Mouse (Mus musculus): Measurements from ENCODE around the gene Lrp8. TPM values are rescaled to one million over a fixed set of nuclear protein-coding genes. Genes with fewer than 3 reads are reported as not detected.

Lrp8 gene
- total RNA-seq (2014; rRNA removed) (0.09 and 0.27 TPM in 2 replicates), polyA plus RNA-seq (2012; rRNA removed) (0.09 and 0.11 TPM in 2 replicates)

- H3K4me1 ChIP-seq (ENCODE audit: control insufficient read depth, insufficient read depth, low read length): peaks cover 5% of the 10 kb centered on the region; the same call in 1 of the 2 replicates
- H3K4me3 ChIP-seq (ENCODE audit: insufficient read depth, low read depth, low read length): peak within 1 kb of the TSS; percentile 52
- H3K79me2 ChIP-seq (ENCODE audit: control insufficient read depth, insufficient read depth, low read length): no peaks in the 10 kb centered on the region
- no peak within 1 kb of the TSS for H3K27ac ChIP-seq (replicated peaks; ENCODE audit: insufficient read depth, low read depth, low read length)
- H3K9ac ChIP-seq (ENCODE audit: low read depth, low read length): peak within 1 kb of the TSS; percentile 33; the same call in 1 of the 2 replicates
- 11% methylated on average over 33 of the region's 44 CpGs for WGBS
- no peaks in the 10 kb centered on the region for H3K36me3 ChIP-seq (ENCODE audit: control insufficient read depth, insufficient read depth, low read length)
- DNase-seq (ENCODE audit: extremely low read depth, low read depth, low spot score): no peak
- TF ChIP-seq POLR2A (IDR thresholded peaks at IDR 0.05; ENCODE audit: extremely low read depth, insufficient read depth, low read length) (no peak), CTCF (IDR thresholded peaks at IDR 0.05; ENCODE audit: low read depth, low read length) (no peak)
- peaks cover 18% of the 10 kb centered on the region for H3K27me3 ChIP-seq (ENCODE audit: control insufficient read depth, insufficient read depth, low read length)
These were observed at the start of gene Lrp8 for GRCm38 (mm10) chr4:107802185-107802449. Lrp8 (plus strand) TSS chr4:107802261.

- H3K27ac ChIP-seq (replicated peaks; ENCODE audit: insufficient read depth, low read depth, low read length): no peak overlapping the region
- 40% methylated on average over 10 of the region's 10 CpGs for WGBS
- H3K4me3 ChIP-seq (ENCODE audit: insufficient read depth, low read depth, low read length): no peak overlapping the region
- H3K79me2 ChIP-seq (ENCODE audit: control insufficient read depth, insufficient read depth, low read length): no peaks in the 10 kb centered on the region
- TF ChIP-seq POLR2A (IDR thresholded peaks at IDR 0.05; ENCODE audit: extremely low read depth, insufficient read depth, low read length): no peak
- no peak for TF ChIP-seq CTCF (IDR thresholded peaks at IDR 0.05; ENCODE audit: low read depth, low read length)
- no peaks in the 10 kb centered on the region for H3K36me3 ChIP-seq (ENCODE audit: control insufficient read depth, insufficient read depth, low read length)
- no peak overlapping the region for H3K9ac ChIP-seq (ENCODE audit: low read depth, low read length)
- no peak for DNase-seq (ENCODE audit: extremely low read depth, low read depth, low spot score)
- no peaks in the 10 kb centered on the region for H3K27me3 ChIP-seq (ENCODE audit: control insufficient read depth, insufficient read depth, low read length)
- H3K4me1 ChIP-seq (ENCODE audit: control insufficient read depth, insufficient read depth, low read length): no peaks in the 10 kb centered on the region
These were observed 45.8 kb upstream of the Lrp8 start for GRCm38 (mm10) chr4:107756222-107756621.

GRCm38 (mm10) chr4:107757487-107758470, 44.3 kb upstream of the Lrp8 start:
- no peaks in the 10 kb centered on the region for H3K36me3 ChIP-seq (ENCODE audit: control insufficient read depth, insufficient read depth, low read length)
- H3K27me3 ChIP-seq (ENCODE audit: control insufficient read depth, insufficient read depth, low read length): no peaks in the 10 kb centered on the region
- H3K79me2 ChIP-seq (ENCODE audit: control insufficient read depth, insufficient read depth, low read length): no peaks in the 10 kb centered on the region
- no peak overlapping the region for H3K9ac ChIP-seq (ENCODE audit: low read depth, low read length)
- no peaks in the 10 kb centered on the region for H3K4me1 ChIP-seq (ENCODE audit: control insufficient read depth, insufficient read depth, low read length)
- TF ChIP-seq POLR2A (IDR thresholded peaks at IDR 0.05; ENCODE audit: extremely low read depth, insufficient read depth, low read length) (no peak), CTCF (IDR thresholded peaks at IDR 0.05; ENCODE audit: low read depth, low read length) (no peak)
- no peak overlapping the region for H3K4me3 ChIP-seq (ENCODE audit: insufficient read depth, low read depth, low read length)
- no peak for DNase-seq (ENCODE audit: extremely low read depth, low read depth, low spot score)
- WGBS: 80% methylated on average over 15 of the region's 15 CpGs
- H3K27ac ChIP-seq (replicated peaks; ENCODE audit: insufficient read depth, low read depth, low read length): no peak overlapping the region

- DNase-seq (ENCODE audit: extremely low read depth, low read depth, low spot score): no peak
- 79% methylated on average over 9 of the region's 9 CpGs for WGBS
- no peaks in the 10 kb centered on the region for H3K27me3 ChIP-seq (ENCODE audit: control insufficient read depth, insufficient read depth, low read length)
- H3K4me3 ChIP-seq (ENCODE audit: insufficient read depth, low read depth, low read length): no peak overlapping the region
- no peaks in the 10 kb centered on the region for H3K4me1 ChIP-seq (ENCODE audit: control insufficient read depth, insufficient read depth, low read length)
- no peak overlapping the region for H3K9ac ChIP-seq (ENCODE audit: low read depth, low read length)
- TF ChIP-seq POLR2A (IDR thresholded peaks at IDR 0.05; ENCODE audit: extremely low read depth, insufficient read depth, low read length): no peak
- TF ChIP-seq CTCF (IDR thresholded peaks at IDR 0.05; ENCODE audit: low read depth, low read length): no peak
- H3K27ac ChIP-seq (replicated peaks; ENCODE audit: insufficient read depth, low read depth, low read length): no peak overlapping the region
- no peaks in the 10 kb centered on the region for H3K36me3 ChIP-seq (ENCODE audit: control insufficient read depth, insufficient read depth, low read length)
- no peaks in the 10 kb centered on the region for H3K79me2 ChIP-seq (ENCODE audit: control insufficient read depth, insufficient read depth, low read length)
These were observed 43.1 kb upstream of the Lrp8 start for GRCm38 (mm10) chr4:107758938-107759337.

- Histone ChIP-seq H3K4me3 (ENCODE audit: insufficient read depth, low read depth, low read length) (no peak overlapping the region), H3K36me3 (ENCODE audit: control insufficient read depth, insufficient read depth, low read length) (no peaks in the 10 kb centered on the region)
- 35% methylated on average over 3 of the region's 3 CpGs for WGBS
These were observed 39.1 kb upstream of the Lrp8 start for GRCm38 (mm10) chr4:107763001-107763400.

GRCm38 (mm10) chr4:107763598-107763997, 38.5 kb upstream of the Lrp8 start:
- no peak for DNase-seq (ENCODE audit: extremely low read depth, low read depth, low spot score)
- no peak overlapping the region for H3K4me3 ChIP-seq (ENCODE audit: insufficient read depth, low read depth, low read length)
- no peak for TF ChIP-seq CTCF (IDR thresholded peaks at IDR 0.05; ENCODE audit: low read depth, low read length)
- no peak for TF ChIP-seq POLR2A (IDR thresholded peaks at IDR 0.05; ENCODE audit: extremely low read depth, insufficient read depth, low read length)
- H3K79me2 ChIP-seq (ENCODE audit: control insufficient read depth, insufficient read depth, low read length): no peaks in the 10 kb centered on the region
- no peaks in the 10 kb centered on the region for H3K27me3 ChIP-seq (ENCODE audit: control insufficient read depth, insufficient read depth, low read length)
- no peaks in the 10 kb centered on the region for H3K4me1 ChIP-seq (ENCODE audit: control insufficient read depth, insufficient read depth, low read length)
- 96% methylated on average over 2 of the region's 2 CpGs for WGBS
- H3K36me3 ChIP-seq (ENCODE audit: control insufficient read depth, insufficient read depth, low read length): no peaks in the 10 kb centered on the region
- H3K9ac ChIP-seq (ENCODE audit: low read depth, low read length): no peak overlapping the region
- no peak overlapping the region for H3K27ac ChIP-seq (replicated peaks; ENCODE audit: insufficient read depth, low read depth, low read length)

More at GRCm38 (mm10) chr4:107763001-107763400, 39.1 kb upstream of the Lrp8 start:
- Histone ChIP-seq H3K27ac (replicated peaks; ENCODE audit: insufficient read depth, low read depth, low read length) (no peak overlapping the region), H3K27me3 (ENCODE audit: control insufficient read depth, insufficient read depth, low read length) (no peaks in the 10 kb centered on the region), H3K4me1 (ENCODE audit: control insufficient read depth, insufficient read depth, low read length) (no peaks in the 10 kb centered on the region), H3K9ac (ENCODE audit: low read depth, low read length) (no peak overlapping the region), H3K79me2 (ENCODE audit: control insufficient read depth, insufficient read depth, low read length) (no peaks in the 10 kb centered on the region)
- TF ChIP-seq POLR2A (IDR thresholded peaks at IDR 0.05; ENCODE audit: extremely low read depth, insufficient read depth, low read length) (no peak), CTCF (IDR thresholded peaks at IDR 0.05; ENCODE audit: low read depth, low read length) (no peak)
- DNase-seq (ENCODE audit: extremely low read depth, low read depth, low spot score): no peak

Measured in liver, adult 2 months (tissue).